Mouse (Mus musculus) thymus, adult 2 months (tissue): ENCODE data around the gene Trip10. TPM values are rescaled to one million over a fixed set of nuclear protein-coding genes. Genes with fewer than 3 reads are reported as not detected.

Experiments used
- DNase-seq: peaks from one replicate; pipeline ENCODE4 v3.0.0; 2021
- H3K27ac ChIP-seq: fragments of 200-500 bp; 2 replicates; pipeline ENCODE4 v1.5.1; 2012; ENCODE audit warnings: low read length, control low read depth; ENCODE audit not compliant: control insufficient read depth, insufficient read depth
- H3K27me3 ChIP-seq: fragments of 200-500 bp; 2 replicates; pipeline ENCODE4 v1.6.1; 2012; ENCODE audit warnings: mild to moderate bottlenecking, low read length, moderate library complexity, mixed read lengths; ENCODE audit not compliant: control insufficient read depth, insufficient read depth
- H3K36me3 ChIP-seq: fragments of 200-500 bp; 2 replicates; pipeline ENCODE4 v1.6.1; 2012; ENCODE audit warnings: mild to moderate bottlenecking, low read length, moderate library complexity; ENCODE audit not compliant: control insufficient read depth, insufficient read depth
- H3K4me1 ChIP-seq: fragments of 200-500 bp; replicated peaks from 2 replicates; pipeline ENCODE4 v1.6.1; 2012; ENCODE audit warnings: low read length; ENCODE audit not compliant: control insufficient read depth, insufficient read depth
- H3K4me3 ChIP-seq: fragments of 200-500 bp; 2 replicates; pipeline ENCODE4 v1.5.1; 2012; ENCODE audit warnings: mild to moderate bottlenecking, low read length, control low read depth, moderate library complexity; ENCODE audit not compliant: control insufficient read depth, insufficient read depth
- CTCF ChIP-seq: fragments of 200-500 bp; IDR thresholded peaks from 2 replicates; pipeline ENCODE4 v1.5.1; 2012; ENCODE audit warnings: mild to moderate bottlenecking, control low read depth, low read length, moderate library complexity, borderline replicate concordance; ENCODE audit not compliant: control insufficient read depth, poor library complexity, insufficient read depth; ENCODE audit errors: extremely low read depth
- POLR2A ChIP-seq: fragments of 200-500 bp; IDR thresholded peaks from 2 replicates; pipeline ENCODE4 v1.6.1; 2012; ENCODE audit warnings: mild to moderate bottlenecking, low read length, control low read depth, moderate library complexity; ENCODE audit not compliant: control insufficient read depth, poor library complexity, insufficient read depth; ENCODE audit errors: extremely low read depth
- WGBS: fragments of 180-500 bp; shearing (Covaris S2); methylation state at CpG from one replicate; pipeline ENCODE4 v1.1.7; 2018; 5-methylcytosine and 5-hydroxymethylcytosine counted together
- polyA plus RNA-seq: library from polyadenylated mRNA; depleted of rRNA; stranded (reverse); fragments of >200 nt; gene quantifications from 2 replicates; pipeline ENCODE4 v1.2.3, GENCODE M21; 2012

Trip10 gene
- polyA plus RNA-seq, 1 experiment, result 14.8 TPM

DNA sequence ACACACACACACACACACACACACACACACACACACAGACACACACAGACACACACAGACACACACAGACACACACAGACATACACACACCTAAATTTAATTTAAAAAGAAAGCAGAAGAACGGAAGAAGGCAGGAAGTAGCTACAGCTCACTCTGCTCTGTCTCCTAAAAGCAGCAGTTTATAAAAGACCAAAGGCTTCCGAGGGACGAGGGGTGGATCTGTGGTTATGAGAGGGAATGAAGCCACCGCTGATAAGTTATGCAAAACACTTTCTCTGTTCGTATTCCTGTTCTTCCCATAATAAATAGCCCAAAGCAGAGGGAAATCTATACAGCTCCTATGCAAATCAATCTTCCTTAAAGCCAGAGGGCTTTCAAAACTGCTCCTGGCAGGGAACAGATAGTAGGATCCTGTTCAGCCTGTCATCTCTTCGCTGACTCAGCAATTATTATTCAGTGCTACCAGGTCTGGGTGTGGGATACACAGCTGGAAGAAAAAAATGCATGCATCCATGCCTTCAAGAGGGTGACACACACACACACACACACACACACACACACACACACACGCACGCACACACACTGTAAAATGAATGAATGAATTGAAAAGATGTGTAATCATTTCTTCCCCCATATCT lies 37.6 kb downstream of the Trip10 start:
- peaks cover 57% of the 10 kb centered on the region for H3K4me1 ChIP-seq
- TF ChIP-seq CTCF (no peak), POLR2A (no peak)
- H3K4me3 ChIP-seq, result no peak overlapping the region
- H3K36me3 ChIP-seq, result peaks cover 14% of the 10 kb centered on the region
- H3K27ac ChIP-seq, result no peak overlapping the region; the same call in 1 of the 2 replicates
- WGBS, result 25% methylated on average over 8 of the region's 8 CpGs
- peak; percentile 41 for DNase-seq
- H3K27me3 ChIP-seq, result no peaks in the 10 kb centered on the region; the same call in 1 of the 2 replicates

GRCm38 (mm10) chr17:57289252-57289651 lies 40.0 kb downstream of the Trip10 start:
- Histone ChIP-seq H3K27ac (no peak overlapping the region), H3K4me3 (no peak overlapping the region), H3K36me3 (peaks cover 15% of the 10 kb centered on the region), H3K27me3 (no peaks in the 10 kb centered on the region), H3K4me1 (peaks cover 41% of the 10 kb centered on the region)
- 95% methylated on average over 5 of the region's 5 CpGs for WGBS
- TF ChIP-seq POLR2A, result no peak
- DNase-seq, result no peak

GRCm38 (mm10) chr17:57290001-57290670 lies 40.9 kb downstream of the Trip10 start:
- TF ChIP-seq CTCF (no peak), POLR2A (no peak)
- Histone ChIP-seq H3K36me3 (peaks cover 12% of the 10 kb centered on the region; the same call in 1 of the 2 replicates), H3K27me3 (no peaks in the 10 kb centered on the region), H3K4me3 (no peak overlapping the region), H3K27ac (peak overlapping the region; percentile 56), H3K4me1 (peaks cover 33% of the 10 kb centered on the region)
- WGBS, result 27% methylated on average over 9 of the region's 9 CpGs
- peak; percentile 44 for DNase-seq

DNA sequence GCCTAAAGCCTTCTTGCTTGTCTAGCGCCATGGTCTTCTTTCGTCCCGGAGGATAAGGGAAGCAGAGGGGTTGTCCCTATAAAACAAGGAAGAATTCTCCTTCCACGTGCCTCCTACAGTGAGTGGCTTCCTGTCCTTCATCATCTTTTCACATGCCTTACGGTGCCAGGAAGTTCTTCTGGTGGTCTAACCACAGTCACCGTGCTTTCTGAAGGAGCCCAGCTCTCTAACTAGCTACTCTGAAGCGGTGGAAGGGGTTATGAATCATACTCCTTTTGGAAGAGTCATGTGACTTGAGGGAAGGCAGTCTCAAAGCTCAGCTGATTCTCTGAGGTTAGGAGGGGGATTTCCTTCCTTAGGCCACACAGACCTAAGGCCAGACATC lies 41.4 kb downstream of the Trip10 start:
- no peak for DNase-seq
- Histone ChIP-seq H3K4me1 (peaks cover 28% of the 10 kb centered on the region), H3K36me3 (peaks cover 12% of the 10 kb centered on the region; the same call in 1 of the 2 replicates), H3K4me3 (no peak overlapping the region), H3K27ac (peak overlapping the region; percentile 56; the same call in 1 of the 2 replicates), H3K27me3 (no peaks in the 10 kb centered on the region)
- WGBS, result 9% methylated on average over 7 of the region's 7 CpGs
- no peak for TF ChIP-seq CTCF
- no peak for TF ChIP-seq POLR2A

- peaks cover 21% of the 10 kb centered on the region for H3K4me1 ChIP-seq
- DNase-seq, result no peak
- H3K27ac ChIP-seq, result no peak overlapping the region
- no peaks in the 10 kb centered on the region for H3K27me3 ChIP-seq
- no peak overlapping the region for H3K4me3 ChIP-seq
- 89% methylated on average over 2 of the region's 2 CpGs for WGBS
- peaks cover 24% of the 10 kb centered on the region for H3K36me3 ChIP-seq
- TF ChIP-seq CTCF, result no peak
- no peak for TF ChIP-seq POLR2A
These were observed 43.0 kb downstream of the Trip10 start for GRCm38 (mm10) chr17:57292302-57292701.

DNA sequence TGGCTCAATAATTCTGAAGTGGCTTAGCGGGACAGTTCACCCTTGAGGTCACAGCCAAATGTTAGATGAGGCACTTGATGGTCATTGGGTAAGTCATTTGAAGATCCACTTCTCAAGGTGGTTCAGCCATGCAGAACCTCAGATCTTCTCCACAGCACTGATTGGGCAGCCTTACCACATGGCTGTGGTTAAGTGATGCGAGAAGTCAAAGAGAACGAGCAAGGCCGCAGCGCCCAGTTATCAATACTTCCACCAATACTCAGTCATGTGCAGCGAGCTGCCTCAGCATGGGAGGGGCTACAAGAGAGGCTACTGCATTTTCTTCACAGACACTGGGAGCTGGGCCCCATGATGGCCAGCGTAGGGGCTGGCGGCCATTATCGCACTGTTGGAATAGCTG lies 43.7 kb downstream of the Trip10 start:
- H3K4me1 ChIP-seq, result peaks cover 20% of the 10 kb centered on the region
- DNase-seq, result no peak

More for the DNA sequence above, 43.7 kb downstream of the Trip10 start:
- Histone ChIP-seq H3K27ac (no peak overlapping the region), H3K4me3 (no peak overlapping the region), H3K36me3 (peaks cover 28% of the 10 kb centered on the region), H3K27me3 (no peaks in the 10 kb centered on the region)
- WGBS, result 97% methylated on average over 9 of the region's 9 CpGs
- no peak for TF ChIP-seq POLR2A
- TF ChIP-seq CTCF, result no peak
